Mouse (Mus musculus): ENCODE data around the gene Arhgef6.

Arhgef6 gene

DNA sequence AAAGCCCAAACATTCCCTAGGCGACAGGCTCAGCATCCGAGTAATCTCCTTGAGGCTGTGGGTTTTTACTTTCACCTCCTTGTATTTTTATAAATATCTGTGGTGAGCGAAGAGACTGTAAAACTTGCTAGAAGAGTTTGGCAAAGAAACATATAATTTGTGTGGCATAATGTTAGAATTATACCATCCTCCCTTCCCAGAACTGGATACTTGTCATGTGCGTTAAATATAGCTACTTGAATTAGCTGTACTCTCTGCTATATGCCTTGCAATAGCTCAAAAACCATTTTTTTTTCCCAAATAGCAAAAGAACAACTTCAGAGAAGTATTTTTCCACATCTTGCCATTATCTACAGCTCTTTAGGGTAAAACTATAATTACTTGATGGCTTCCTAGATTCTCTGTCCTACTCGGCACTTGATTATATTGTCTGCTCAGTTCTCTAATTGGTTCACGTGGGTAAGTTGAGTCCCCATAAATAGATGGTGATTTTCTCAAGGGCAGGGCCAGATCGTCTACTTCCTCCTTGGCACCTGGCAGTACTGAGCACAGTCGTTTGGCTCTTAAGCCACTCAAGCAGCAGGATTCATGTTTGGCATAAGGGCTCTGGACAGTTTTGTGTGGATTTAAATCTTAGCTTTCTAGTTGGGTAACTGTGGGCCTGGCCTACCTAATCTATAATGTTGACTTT, 35.2 kb downstream of the Arhgef6 start:
- no peak for DNase-seq (ENCODE audit: low spot score in 2 of 2)

GRCm38 (mm10) chrX:57298946-57299345, 39.6 kb downstream of the Arhgef6 start:
- DNase-seq (ENCODE audit: low spot score in 2 of 2) = no peak

- DNase-seq (ENCODE audit: low spot score in 2 of 2) = no peak
These were observed 50.1 kb downstream of the Arhgef6 start for GRCm38 (mm10) chrX:57288458-57288857.

GRCm38 (mm10) chrX:57286281-57286680, 52.2 kb downstream of the Arhgef6 start:
- DNase-seq (ENCODE audit: low spot score in 2 of 2) = no peak

GRCm38 (mm10) chrX:57282184-57282583, 56.3 kb downstream of the Arhgef6 start:
- no peak for DNase-seq (ENCODE audit: low spot score in 2 of 2)

DNA sequence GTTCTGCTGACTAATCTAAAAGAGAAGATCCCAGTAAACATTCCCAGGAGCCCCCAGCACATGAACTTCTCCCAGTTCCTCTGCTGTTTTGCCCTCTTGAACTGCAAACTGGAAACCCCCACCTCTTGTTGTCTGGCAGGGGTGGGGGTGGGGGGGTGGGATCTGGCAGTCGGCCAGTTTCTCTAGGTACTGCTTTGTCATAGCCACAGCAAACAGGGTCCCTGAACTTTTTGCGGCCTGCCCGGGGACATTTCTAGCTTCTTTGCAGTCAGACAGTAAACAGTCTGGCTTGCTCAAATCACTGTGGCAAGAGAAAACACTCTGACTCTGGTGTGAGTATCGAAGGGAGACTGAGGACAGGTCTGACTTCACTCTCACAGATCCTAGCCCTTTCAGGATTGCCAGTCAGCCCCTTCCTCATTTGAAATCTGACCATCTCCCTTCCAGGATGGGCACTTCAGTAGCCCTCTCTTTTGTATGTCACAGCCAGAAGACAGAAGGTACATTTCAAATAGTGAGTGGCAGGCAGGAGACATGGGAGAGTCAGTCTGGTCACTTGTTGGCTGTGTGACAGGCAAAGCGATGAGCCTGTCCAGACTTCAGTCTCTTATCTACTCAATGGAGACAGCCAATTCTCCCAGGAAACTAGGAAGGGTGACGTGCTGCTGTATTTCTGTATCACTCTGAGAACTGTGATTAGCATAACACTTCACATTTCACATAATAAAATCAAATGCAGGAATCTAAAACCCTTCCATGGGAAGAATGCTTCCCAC, 60.8 kb downstream of the Arhgef6 start:
- no peak for DNase-seq (ENCODE audit: low spot score in 2 of 2)

GRCm38 (mm10) chrX:57263515-57263914, 75.0 kb downstream of the Arhgef6 start:
- no peak for DNase-seq (ENCODE audit: low spot score in 2 of 2)

DNA sequence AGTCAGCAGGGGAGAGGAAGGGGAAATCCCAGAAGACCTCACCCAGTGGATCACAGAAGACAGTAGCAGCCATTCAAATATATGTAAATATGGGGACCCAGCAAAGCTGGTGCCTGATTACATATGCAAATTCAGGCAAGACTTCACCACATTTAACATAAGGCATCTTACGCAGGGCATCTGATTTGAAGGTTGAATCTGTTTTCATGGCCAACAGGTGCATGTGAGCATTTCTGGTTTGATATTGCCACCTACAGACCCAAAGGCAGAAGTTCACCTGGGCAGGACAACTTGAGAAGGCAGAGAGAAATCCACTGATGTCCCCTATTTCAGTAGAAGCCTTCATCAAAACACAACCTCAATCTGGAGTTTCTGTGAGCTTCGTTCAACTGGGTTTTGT, 77.8 kb downstream of the Arhgef6 start:
- DNase-seq (ENCODE audit: low spot score in 2 of 2) = no peak

GRCm38 (mm10) chrX:57253329-57254055, 85.0 kb downstream of the Arhgef6 start:
- DNase-seq (ENCODE audit: low spot score in 2 of 2) = no peak

DNA sequence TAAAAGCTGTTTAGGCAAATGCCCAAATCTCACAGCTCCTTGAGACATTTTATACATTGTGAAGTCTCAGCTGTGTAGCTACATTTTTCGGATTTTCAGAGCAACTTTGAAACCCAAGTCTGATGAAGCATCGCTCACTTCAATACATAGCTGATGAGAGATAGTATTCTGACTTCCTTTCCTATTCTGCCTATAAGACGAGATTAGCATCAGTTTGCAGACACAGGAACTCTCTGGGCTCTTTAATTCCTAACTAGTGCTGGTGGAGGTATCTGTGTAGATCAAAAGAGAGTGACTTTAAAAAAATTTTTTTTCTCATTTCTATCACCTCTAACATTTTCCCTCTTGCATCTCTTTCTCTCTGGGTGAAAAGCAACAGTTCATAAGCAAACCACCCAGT, 100.0 kb downstream of the Arhgef6 start:
- no peak for DNase-seq (ENCODE audit: low spot score in 2 of 2)

DNA sequence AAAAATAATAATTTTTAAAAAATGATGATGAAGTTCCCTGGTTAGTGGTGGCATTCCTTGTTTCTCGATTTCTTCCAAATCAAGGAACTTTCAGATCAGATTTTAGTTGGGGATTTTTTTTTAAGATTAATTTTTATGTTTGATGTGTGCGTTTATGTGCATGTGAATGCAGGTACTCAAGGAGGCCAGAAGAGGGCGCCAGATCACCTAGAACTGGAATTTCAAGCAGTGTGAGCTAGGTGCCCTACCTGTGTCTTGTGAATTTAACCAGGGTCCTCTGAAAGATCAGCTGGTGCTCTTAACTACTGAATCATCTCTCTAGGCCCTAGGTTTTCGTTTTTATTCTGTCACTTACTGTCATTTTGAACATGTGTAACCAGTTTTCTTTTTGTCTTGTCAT, 102.5 kb downstream of the Arhgef6 start:
- no peak for DNase-seq (ENCODE audit: low spot score in 2 of 2)

GRCm38 (mm10) chrX:57233596-57233995, 104.9 kb downstream of the Arhgef6 start:
- no peak for DNase-seq (ENCODE audit: low spot score in 2 of 2)

- DNase-seq (ENCODE audit: low spot score in 2 of 2) = no peak
These were observed 110.4 kb downstream of the Arhgef6 start for GRCm38 (mm10) chrX:57228178-57228577.

- no peak for DNase-seq (ENCODE audit: low spot score in 2 of 2)
These were observed 115.2 kb downstream of the Arhgef6 start for GRCm38 (mm10) chrX:57223301-57223700.

DNA sequence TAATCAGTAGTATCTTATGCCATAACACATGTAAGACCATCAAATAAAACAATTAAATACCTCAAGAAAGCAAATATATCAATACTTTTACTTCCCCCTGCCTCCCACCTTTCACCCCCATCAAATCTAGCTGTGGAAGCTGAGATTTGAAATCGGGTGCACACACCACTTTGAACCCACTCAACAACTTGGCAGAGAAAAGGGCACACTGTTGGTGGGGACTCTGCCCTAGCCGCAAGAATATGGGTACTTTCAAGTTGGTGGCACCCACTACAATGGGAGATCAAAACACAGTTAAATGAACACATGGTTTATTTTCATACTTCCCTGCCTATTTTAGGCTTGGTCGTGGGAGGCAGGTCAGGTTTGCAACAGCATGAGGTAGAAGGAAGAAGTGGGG, 116.6 kb downstream of the Arhgef6 start:
- DNase-seq (ENCODE audit: low spot score in 2 of 2) = no peak

- no peak for DNase-seq (ENCODE audit: low spot score in 2 of 2)
These were observed 119.0 kb downstream of the Arhgef6 start for GRCm38 (mm10) chrX:57219563-57219962.

DNA sequence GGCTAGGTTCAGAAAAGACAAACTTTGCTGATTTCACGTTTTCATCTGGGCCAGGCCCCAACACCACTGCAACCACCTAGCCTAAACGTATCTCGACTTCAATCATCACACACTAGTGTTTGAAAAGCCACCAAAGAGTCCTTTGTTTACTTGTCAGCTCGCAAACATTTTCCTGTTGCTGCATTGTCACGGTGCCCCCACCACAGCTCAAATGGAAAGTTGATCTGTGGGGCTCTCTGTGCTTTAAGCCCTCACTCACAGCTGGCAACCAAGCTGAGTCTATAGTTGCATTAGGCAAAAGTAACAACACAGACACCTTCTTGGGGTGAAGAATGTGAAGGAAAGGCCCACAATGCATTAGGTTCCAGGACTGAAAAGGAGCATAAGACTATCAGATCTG, 122.3 kb downstream of the Arhgef6 start:
- DNase-seq (ENCODE audit: low spot score in 2 of 2) = no peak

- DNase-seq (ENCODE audit: low spot score in 2 of 2) = no peak
These were observed 123.0 kb downstream of the Arhgef6 start for GRCm38 (mm10) chrX:57215495-57215894.

- DNase-seq (ENCODE audit: low spot score in 2 of 2) = no peak
These were observed 125.7 kb downstream of the Arhgef6 start for GRCm38 (mm10) chrX:57212862-57213261.

- no peak for DNase-seq (ENCODE audit: low spot score in 2 of 2)
These were observed 126.7 kb downstream of the Arhgef6 start, which contains the start of gene Cd40lg for GRCm38 (mm10) chrX:57211876-57212275. Gene Cd40lg (plus strand): TSS chrX:57212143.

GRCm38 (mm10) chrX:57210591-57210990, 127.9 kb downstream of the Arhgef6 start:
- no peak for DNase-seq (ENCODE audit: low spot score in 2 of 2)

DNA sequence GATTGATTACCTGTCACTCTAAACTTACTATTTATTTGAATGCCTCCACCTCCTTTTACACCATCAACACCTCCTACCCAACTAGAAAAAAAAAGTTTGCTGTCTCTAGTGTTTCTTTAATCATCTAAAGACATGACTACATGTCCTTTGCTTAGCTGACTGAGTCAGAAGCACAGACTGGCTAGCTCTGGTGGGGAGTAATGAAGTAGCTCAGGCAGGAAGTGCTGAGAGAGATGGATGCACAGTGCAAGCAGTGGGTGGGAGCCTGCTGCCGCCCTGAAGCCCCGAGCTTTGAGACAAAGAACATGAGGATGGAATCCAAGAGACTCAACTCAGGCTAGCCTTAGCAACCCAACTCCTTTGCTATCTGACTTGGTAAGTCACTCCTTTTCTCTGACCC, 138.1 kb downstream of the Arhgef6 start:
- no peak for DNase-seq (ENCODE audit: low spot score in 2 of 2)

- no peak for DNase-seq (ENCODE audit: low spot score in 2 of 2)
These were observed 140.5 kb downstream of the Arhgef6 start for GRCm38 (mm10) chrX:57198036-57198435.
